Mouse (Mus musculus) heart, postnatal 0 days (tissue): ENCODE measurements around the gene Scnn1b.

Source experiments
- CTCF ChIP-seq: IDR thresholded peaks from 2 replicates; pipeline ENCODE4 v1.5.1; 2016; ENCODE audit warnings: antibody characterized with exemption, control low read depth, low read depth
- EP300 ChIP-seq: IDR thresholded peaks from 2 replicates; pipeline ENCODE4 v1.6.1; 2016; ENCODE audit warnings: antibody characterized with exemption, low read depth

DNA sequence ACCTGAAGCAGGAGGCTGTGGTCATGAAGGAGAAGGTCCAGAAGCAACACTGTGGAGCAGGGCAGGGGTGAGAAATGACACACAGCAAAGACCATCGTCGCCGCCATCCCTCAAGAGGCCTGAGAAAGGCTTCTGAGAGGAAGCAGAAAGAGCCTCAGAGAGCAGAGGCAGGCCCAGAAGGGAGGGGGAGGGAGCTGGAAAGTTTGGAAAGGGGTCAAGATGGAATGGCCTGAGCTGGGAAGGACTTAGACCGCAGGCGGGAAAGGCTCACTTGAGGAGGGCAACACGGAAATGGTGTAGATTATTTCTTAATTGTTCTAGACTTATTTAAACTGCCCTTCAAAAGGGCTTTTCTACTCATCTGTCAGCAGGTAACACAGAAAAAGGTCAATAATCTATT, 68.8 kb downstream of the Scnn1b start:
- TF ChIP-seq CTCF (no peak), EP300 (no peak)
